Mouse (Mus musculus) midbrain, embryonic 15.5 days (tissue): Measurements from ENCODE around the gene Paqr4. TPM values are rescaled to one million over a fixed set of nuclear protein-coding genes. Genes with fewer than 3 reads are reported as not detected.
A peak's percentile ranks its signal among the peaks of the same experiment; 100 is the strongest.

Experiments used
- ATAC-seq: fragments of 200-750 bp; cut with Nextera tagmentation; replicated peaks from 2 replicates; pipeline ENCODE4 v1.8.0; 2017; ENCODE audit warnings: moderate TSS enrichment
- H3K27ac ChIP-seq: fragments of 300-500 bp; sonication (generic); 2 replicates; pipeline ENCODE4 v1.5.1; 2015; ENCODE audit warnings: mild to moderate bottlenecking, inconsistent platforms
- H3K27me3 ChIP-seq: fragments of 300-500 bp; sonication (generic); replicated peaks from 2 replicates; pipeline ENCODE4 v1.6.1; 2015; ENCODE audit warnings: inconsistent platforms
- H3K36me3 ChIP-seq: fragments of 300-500 bp; sonication (generic); replicated peaks from 2 replicates; pipeline ENCODE4 v1.6.1; 2015; ENCODE audit warnings: inconsistent platforms
- H3K4me1 ChIP-seq: fragments of 300-500 bp; sonication (generic); 2 replicates; pipeline ENCODE4 v1.6.1; 2015; ENCODE audit warnings: inconsistent platforms
- H3K4me2 ChIP-seq: fragments of 300-500 bp; sonication (generic); 2 replicates; pipeline ENCODE4 v1.6.1; 2015; ENCODE audit warnings: inconsistent platforms, mild to moderate bottlenecking, moderate library complexity
- H3K4me3 ChIP-seq: fragments of 300-500 bp; sonication (generic); 2 replicates; pipeline ENCODE4 v1.5.1; 2015; ENCODE audit warnings: mild to moderate bottlenecking, inconsistent platforms
- H3K9ac ChIP-seq: fragments of 300-500 bp; sonication (generic); 2 replicates; pipeline ENCODE4 v1.6.1; 2015; ENCODE audit warnings: mild to moderate bottlenecking, inconsistent platforms
- H3K9me3 ChIP-seq: fragments of 300-500 bp; sonication (generic); 2 replicates; pipeline ENCODE4 v1.6.1; 2016; ENCODE audit warnings: inconsistent platforms
- WGBS: fragments of 180-500 bp; shearing (Covaris S2); methylation state at CpG from one replicate; pipeline ENCODE4 v1.1.7; 2015; ENCODE audit warnings: mixed read lengths; 5-methylcytosine and 5-hydroxymethylcytosine counted together
- polyA plus RNA-seq: library from polyadenylated mRNA; unstranded; fragments of >200 nt; fragmentation: Nextera tagmentation; extraction: Ambion mirVana; gene quantifications from 2 replicates; pipeline ENCODE4 v1.2.1, GENCODE M21; 2015

Paqr4 gene
- polyA plus RNA-seq, 1 experiment from 2014 or later, result 70.9 TPM

GRCm38 (mm10) chr17:23717003-23717402, 23.7 kb downstream of the Paqr4 start:
- ATAC-seq, result no peak
- Histone ChIP-seq H3K9ac (no peak overlapping the region), H3K27ac (no peak overlapping the region), H3K36me3 (no peaks in the 10 kb centered on the region), H3K4me1 (no peaks in the 10 kb centered on the region), H3K4me2 (no peak overlapping the region), H3K4me3 (no peak overlapping the region), H3K9me3 (no peaks in the 10 kb centered on the region), H3K27me3 (no peaks in the 10 kb centered on the region)
- WGBS, result 50% methylated on average over 2 of the region's 2 CpGs

- WGBS, result 0% methylated on average over 3 of the region's 3 CpGs
- Histone ChIP-seq H3K36me3 (no peaks in the 10 kb centered on the region), H3K4me3 (no peak overlapping the region), H3K4me1 (no peaks in the 10 kb centered on the region), H3K27me3 (peaks cover 4% of the 10 kb centered on the region; the same call in 1 of the 2 replicates), H3K9ac (no peak overlapping the region), H3K9me3 (no peaks in the 10 kb centered on the region), H3K4me2 (no peak overlapping the region), H3K27ac (no peak overlapping the region)
- ATAC-seq, result peak; percentile 53
Observed at GRCm38 (mm10) chr17:23706212-23706611, 34.5 kb downstream of the Paqr4 start.

- Histone ChIP-seq H3K9ac (no peak overlapping the region), H3K4me1 (no peaks in the 10 kb centered on the region), H3K4me3 (no peak overlapping the region), H3K27me3 (peaks cover 10% of the 10 kb centered on the region; the same call in 1 of the 2 replicates), H3K27ac (no peak overlapping the region), H3K4me2 (no peak overlapping the region), H3K36me3 (no peaks in the 10 kb centered on the region), H3K9me3 (no peaks in the 10 kb centered on the region)
- 0 out of 2 replicates have a peak, but pooled peaks have one; percentile 51 for ATAC-seq
- 81% methylated on average over 7 of the region's 7 CpGs for WGBS
Observed at GRCm38 (mm10) chr17:23705525-23706104, 35.1 kb downstream of the Paqr4 start.

GRCm38 (mm10) chr17:23704741-23705140, 35.9 kb downstream of the Paqr4 start:
- Histone ChIP-seq H3K9me3 (no peaks in the 10 kb centered on the region), H3K4me3 (no peak overlapping the region), H3K36me3 (no peaks in the 10 kb centered on the region), H3K4me1 (0 out of 2 replicates have a peak, but pooled peaks cover 3% of the 10 kb centered on the region), H3K4me2 (no peak overlapping the region), H3K9ac (no peak overlapping the region), H3K27me3 (peaks cover 10% of the 10 kb centered on the region; the same call in 1 of the 2 replicates), H3K27ac (no peak overlapping the region)
- no peak for ATAC-seq
- 51% methylated on average over 7 of the region's 7 CpGs for WGBS

GRCm38 (mm10) chr17:23703301-23703700, 37.4 kb downstream of the Paqr4 start:
- H3K9ac ChIP-seq, result no peak overlapping the region
- H3K4me3 ChIP-seq, result no peak overlapping the region
- ATAC-seq, result no peak
- no peak overlapping the region for H3K27ac ChIP-seq
- peaks cover 9% of the 10 kb centered on the region; the same call in 1 of the 2 replicates for H3K4me1 ChIP-seq
- H3K9me3 ChIP-seq, result no peaks in the 10 kb centered on the region
- peaks cover 17% of the 10 kb centered on the region for H3K27me3 ChIP-seq
- H3K4me2 ChIP-seq, result no peak overlapping the region
- 81% methylated on average over 9 of the region's 9 CpGs for WGBS
- no peaks in the 10 kb centered on the region for H3K36me3 ChIP-seq

GRCm38 (mm10) chr17:23700079-23700478, 40.6 kb downstream of the Paqr4 start:
- peak; percentile 98 for ATAC-seq
- H3K9ac ChIP-seq, result peak overlapping the region; percentile 69
- peak overlapping the region; percentile 99 for H3K4me2 ChIP-seq
- WGBS, result under 1% methylated on average over 28 of the region's 28 CpGs
- no peaks in the 10 kb centered on the region for H3K36me3 ChIP-seq
- no peaks in the 10 kb centered on the region for H3K9me3 ChIP-seq
- H3K4me1 ChIP-seq, result peaks cover 9% of the 10 kb centered on the region; the same call in 1 of the 2 replicates
- peak overlapping the region; percentile 74 for H3K27ac ChIP-seq
- peak overlapping the region; percentile 90 for H3K4me3 ChIP-seq
- H3K27me3 ChIP-seq, result peaks cover 31% of the 10 kb centered on the region

GRCm38 (mm10) chr17:23699131-23700077, 41.3 kb downstream of the Paqr4 start:
- Histone ChIP-seq H3K9me3 (no peaks in the 10 kb centered on the region), H3K36me3 (no peaks in the 10 kb centered on the region), H3K27me3 (peaks cover 31% of the 10 kb centered on the region), H3K9ac (peak overlapping the region; percentile 69), H3K4me3 (peak overlapping the region; percentile 90), H3K4me1 (peaks cover 9% of the 10 kb centered on the region; the same call in 1 of the 2 replicates), H3K27ac (peak overlapping the region; percentile 74), H3K4me2 (peak overlapping the region; percentile 99)
- peak; percentile 73 for ATAC-seq
- WGBS, result under 1% methylated on average over 91 of the region's 101 CpGs

GRCm38 (mm10) chr17:23695801-23696200, 44.9 kb downstream of the Paqr4 start:
- Histone ChIP-seq H3K27ac (no peak overlapping the region), H3K4me3 (no peak overlapping the region), H3K9ac (no peak overlapping the region), H3K4me1 (peaks cover 9% of the 10 kb centered on the region; the same call in 1 of the 2 replicates), H3K4me2 (no peak overlapping the region), H3K27me3 (peaks cover 23% of the 10 kb centered on the region), H3K9me3 (no peaks in the 10 kb centered on the region), H3K36me3 (no peaks in the 10 kb centered on the region)
- ATAC-seq, result no peak
- 32% methylated on average over 3 of the region's 3 CpGs for WGBS

- 64% methylated on average over 1 of the region's 1 CpGs for WGBS
- ATAC-seq, result no peak
- no peak overlapping the region for H3K9ac ChIP-seq
- H3K36me3 ChIP-seq, result no peaks in the 10 kb centered on the region
- no peak overlapping the region for H3K4me2 ChIP-seq
- H3K4me3 ChIP-seq, result no peak overlapping the region
- H3K4me1 ChIP-seq, result peaks cover 6% of the 10 kb centered on the region; the same call in 1 of the 2 replicates
- peaks cover 21% of the 10 kb centered on the region for H3K27me3 ChIP-seq
- H3K9me3 ChIP-seq, result no peaks in the 10 kb centered on the region
- no peak overlapping the region for H3K27ac ChIP-seq
Observed at GRCm38 (mm10) chr17:23694491-23694890, 46.2 kb downstream of the Paqr4 start.

Other genes with a start within 250 kb of the Paqr4 start
- gene Zfp213, start 176.6 kb downstream of the Paqr4 start, polyA plus RNA-seq, result 19.4 and 19.7 TPM in 2 replicates
- 30.4 and 31.9 TPM in 2 replicates for gene Zfp13, start 141.4 kb downstream of the Paqr4 start, polyA plus RNA-seq
- not detected in 2 replicates for gene Zscan10, start 140.0 kb downstream of the Paqr4 start, polyA plus RNA-seq
- 1.2 and 1.7 TPM in 2 replicates for gene Mmp25, start 95.6 kb downstream of the Paqr4 start, polyA plus RNA-seq
- gene Bicdl2, start 80.4 kb downstream of the Paqr4 start, polyA plus RNA-seq, result 0.22 TPM in 1 of 2 replicates, not detected in the other
- 120 and 121 TPM in 2 replicates for gene Hcfc1r1, start 67.3 kb downstream of the Paqr4 start, polyA plus RNA-seq
- gene Thoc6, start 67.0 kb downstream of the Paqr4 start, polyA plus RNA-seq, result 39.1 and 42.9 TPM in 2 replicates
- 2.4 and 2.5 TPM in 2 replicates for gene Tnfrsf12a, start 63.4 kb downstream of the Paqr4 start, polyA plus RNA-seq
- gene Cldn6, start 61.6 kb downstream of the Paqr4 start, polyA plus RNA-seq, result 0.23 TPM in 1 of 2 replicates, not detected in the other
- gene Cldn9, start 56.8 kb downstream of the Paqr4 start, polyA plus RNA-seq, result 0.68 and 0.89 TPM in 2 replicates
- gene 1520401A03Rik, start 18.1 kb downstream of the Paqr4 start, polyA plus RNA-seq, result 0.06 and 0.11 TPM in 2 replicates
- 22.6 and 23.1 TPM in 2 replicates for gene Pkmyt1, start 14.5 kb downstream of the Paqr4 start, polyA plus RNA-seq
- 1.4 and 1.5 TPM in 2 replicates for gene Kremen2, start 5.0 kb upstream of the Paqr4 start, polyA plus RNA-seq
- 242 and 257 TPM in 2 replicates for gene Flywch1, start 30.7 kb upstream of the Paqr4 start, polyA plus RNA-seq
- 90.1 and 90.2 TPM in 2 replicates for gene Flywch2, start 45.2 kb upstream of the Paqr4 start, polyA plus RNA-seq
- 552 and 579 TPM in 2 replicates for gene Srrm2, start 49.7 kb upstream of the Paqr4 start, polyA plus RNA-seq
- gene Elob, start 88.3 kb upstream of the Paqr4 start, polyA plus RNA-seq, result 1,171 and 1,223 TPM in 2 replicates
- gene Prss33, start 95.2 kb upstream of the Paqr4 start, polyA plus RNA-seq, result 0.15 and 0.22 TPM in 2 replicates
- not detected in 2 replicates for gene Prss32, start 103.0 kb upstream of the Paqr4 start, polyA plus RNA-seq
- gene Prss41, start 103.3 kb upstream of the Paqr4 start, polyA plus RNA-seq, result 1.4 and 1.6 TPM in 2 replicates
- not detected in 2 replicates for gene Prss21, start 127.2 kb upstream of the Paqr4 start, polyA plus RNA-seq
- not detected in 2 replicates for gene Dcpp1, start 140.0 kb upstream of the Paqr4 start, polyA plus RNA-seq
- gene Dcpp2, start 140.0 kb upstream of the Paqr4 start, polyA plus RNA-seq, result not detected in 2 replicates
- gene Dcpp3, start 176.6 kb upstream of the Paqr4 start, polyA plus RNA-seq, result not detected in 2 replicates
- gene Sbp, start 200.8 kb upstream of the Paqr4 start, polyA plus RNA-seq, result not detected in 2 replicates
- gene Sbpl, start 214.4 kb upstream of the Paqr4 start, polyA plus RNA-seq, result not detected in 2 replicates
- gene Prss30, start 239.7 kb upstream of the Paqr4 start, polyA plus RNA-seq, result not detected in 2 replicates